ENCODE assay signal across 14 mouse cellular contexts in genomic region chr6:136866150-136866549, GRCm38 (mm10). TPM values are rescaled to one million over a fixed set of nuclear protein-coding genes. Genes with fewer than 3 reads are reported as not detected.
"Had no signal": no experiment of that assay in that cellular context is flagged by ENCODE, and none has a peak within 500 bp of the region (broad histone marks: within the 10 kb centered on the region; RNA-seq: fewer than 3 reads in every experiment).

No protein-coding gene starts in this region.

- DNase-seq: kidney, adult 11 months; kidney, postnatal 36 days; right cerebral cortex, postnatal 14 days; thymus, postnatal 36 days had no signal

- H3K4me1 ChIP-seq: midbrain, embryonic 13.5 days had no signal

- H3K4me3 ChIP-seq: layer of hippocampus, adult 2 months; limb, embryonic 13.5 days; liver, embryonic 15.5 days; midbrain, embryonic 13.5 days had no signal

- H3K9ac ChIP-seq: limb, embryonic 13.5 days; liver, embryonic 15.5 days; midbrain, embryonic 13.5 days had no signal

- H3K9me3 ChIP-seq: limb, embryonic 13.5 days; liver, embryonic 15.5 days; midbrain, embryonic 13.5 days had no signal

- H3K4me2 ChIP-seq: limb, embryonic 13.5 days; liver, embryonic 11.5 days; liver, embryonic 15.5 days; midbrain, embryonic 13.5 days had no signal

- ATAC-seq: hindbrain, postnatal 0 days; midbrain, embryonic 13.5 days had no signal

- H3K27ac ChIP-seq: hindbrain, postnatal 0 days; layer of hippocampus, adult 2 months; limb, embryonic 13.5 days; liver, embryonic 15.5 days; midbrain, embryonic 13.5 days had no signal

- H3K36me3 ChIP-seq: limb, embryonic 13.5 days; liver, embryonic 15.5 days; midbrain, embryonic 13.5 days had no signal

- H3K27me3 ChIP-seq: limb, embryonic 13.5 days; liver, embryonic 15.5 days; midbrain, embryonic 13.5 days had no signal

RNA-seq across cellular contexts. Expression of gene Art4, which starts 8.6 kb away (rescaled TPM):
- total RNA-seq: layer of hippocampus, adult 2 months; left cerebral cortex, postnatal 36 days had no signal
- polyA plus RNA-seq: neural tube, embryonic 14.5 days had no signal

RNA-seq across cellular contexts. Expression of gene Mgp, which starts 9.5 kb away (rescaled TPM):
- total RNA-seq: megakaryocyte progenitor cell, adult 5-6 weeks had no signal

RNA-seq across cellular contexts. Expression of gene Smco3, which starts 30.9 kb away (rescaled TPM):
- polyA plus RNA-seq: liver, embryonic 11.5 days; liver, embryonic 15.5 days; small intestine, adult 2 months had no signal
